Mouse (Mus musculus): ENCODE results near the gene Ero1l. TPM values are rescaled to one million over a fixed set of nuclear protein-coding genes. Genes with fewer than 3 reads are reported as not detected.

Ero1l gene
- polyA plus RNA-seq, 1 experiment from 2014 or later = 37.8 TPM

- Histone ChIP-seq H3K27me3 (no peaks in the 10 kb centered on the region), H3K27ac (no peak overlapping the region), H3K9ac (no peak overlapping the region), H3K4me2 (no peak overlapping the region), H3K4me1 (no peaks in the 10 kb centered on the region), H3K4me3 (replicated peaks) (no peak overlapping the region), H3K36me3 (replicated peaks) (peaks cover 35% of the 10 kb centered on the region), H3K9me3 (no peaks in the 10 kb centered on the region)
- no peak for ATAC-seq (ENCODE audit: low FRiP score)
- 79% methylated on average over 3 of the region's 3 CpGs for WGBS
Observed at GRCm38 (mm10) chr14:45282066-45282465, 36.5 kb downstream of the Ero1l start.

GRCm38 (mm10) chr14:45275816-45276215 is 42.8 kb downstream of the Ero1l start:
- H3K36me3 ChIP-seq (replicated peaks) = peaks cover 26% of the 10 kb centered on the region
- no peak for ATAC-seq (ENCODE audit: low FRiP score)
- 88% methylated on average over 6 of the region's 6 CpGs for WGBS
- no peak overlapping the region for H3K27ac ChIP-seq
- H3K9me3 ChIP-seq = no peaks in the 10 kb centered on the region
- H3K4me3 ChIP-seq (replicated peaks) = no peak overlapping the region
- no peaks in the 10 kb centered on the region for H3K4me1 ChIP-seq
- no peak overlapping the region for H3K4me2 ChIP-seq
- no peak overlapping the region for H3K9ac ChIP-seq
- no peaks in the 10 kb centered on the region for H3K27me3 ChIP-seq

GRCm38 (mm10) chr14:45263831-45264592 is 54.6 kb downstream of the Ero1l start:
- Histone ChIP-seq H3K27ac (no peak overlapping the region), H3K36me3 (replicated peaks) (peaks cover 24% of the 10 kb centered on the region), H3K4me2 (no peak overlapping the region), H3K4me1 (no peaks in the 10 kb centered on the region), H3K9ac (no peak overlapping the region), H3K9me3 (no peaks in the 10 kb centered on the region), H3K27me3 (no peaks in the 10 kb centered on the region), H3K4me3 (replicated peaks) (no peak overlapping the region)
- no peak for ATAC-seq (ENCODE audit: low FRiP score)
- 93% methylated on average over 3 of the region's 3 CpGs for WGBS

DNA sequence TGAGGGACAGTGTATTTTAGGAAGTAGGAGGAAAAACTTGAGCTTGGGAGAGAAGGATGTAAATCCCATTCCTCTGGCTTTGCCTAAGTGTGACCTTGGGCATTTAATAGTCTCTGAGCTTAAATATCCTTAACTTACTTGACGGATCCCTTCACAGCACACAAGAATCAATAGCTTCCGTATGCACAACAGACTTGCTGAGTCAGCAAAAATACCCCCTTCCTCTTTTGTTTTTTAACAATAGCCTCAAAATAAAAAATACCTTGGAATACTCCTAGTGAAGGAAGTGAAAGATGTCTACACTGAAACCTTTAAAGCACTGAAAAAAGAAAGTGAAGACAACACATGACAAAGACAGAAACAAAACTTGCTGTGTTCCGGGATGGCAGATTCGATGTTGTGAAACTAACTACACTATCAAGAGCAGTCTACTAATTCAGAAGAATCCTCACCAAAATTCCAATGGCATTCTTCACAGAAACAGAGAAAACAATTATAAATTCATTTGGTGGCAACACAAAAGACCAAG is 67.0 kb downstream of the Ero1l start:
- ATAC-seq (ENCODE audit: low FRiP score) = no peak
- WGBS = 89% methylated on average over 4 of the region's 4 CpGs
- H3K9me3 ChIP-seq = 0 out of 2 replicates have a peak, but pooled peaks cover 3% of the 10 kb centered on the region
- H3K9ac ChIP-seq = no peak overlapping the region
- H3K27me3 ChIP-seq = no peaks in the 10 kb centered on the region
- H3K4me2 ChIP-seq = no peak overlapping the region
- peaks cover 16% of the 10 kb centered on the region for H3K36me3 ChIP-seq (replicated peaks)
- H3K4me1 ChIP-seq = no peaks in the 10 kb centered on the region
- no peak overlapping the region for H3K4me3 ChIP-seq (replicated peaks)
- H3K27ac ChIP-seq = no peak overlapping the region

DNA sequence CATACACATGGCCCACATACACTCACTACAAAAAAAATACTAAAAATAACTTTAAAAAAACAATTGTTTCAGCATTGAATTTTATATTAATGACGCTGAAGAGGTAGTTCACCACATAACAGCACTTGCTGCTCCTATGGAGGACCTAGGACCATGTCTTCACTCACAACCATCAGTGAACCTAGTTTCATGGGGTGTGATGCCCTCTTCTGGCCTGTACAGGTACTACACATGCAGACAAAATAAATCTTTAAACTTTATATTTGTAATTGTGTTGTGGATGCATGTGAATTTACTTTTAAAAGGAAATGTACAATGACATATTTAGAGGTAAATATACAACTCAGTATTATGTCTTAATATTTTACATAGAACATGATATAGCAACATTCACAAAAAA is 77.0 kb downstream of the Ero1l start:
- Histone ChIP-seq H3K9ac (no peak overlapping the region), H3K4me2 (no peak overlapping the region), H3K36me3 (replicated peaks) (no peaks in the 10 kb centered on the region), H3K4me3 (replicated peaks) (no peak overlapping the region), H3K4me1 (no peaks in the 10 kb centered on the region), H3K9me3 (no peaks in the 10 kb centered on the region), H3K27me3 (no peaks in the 10 kb centered on the region), H3K27ac (no peak overlapping the region)
- WGBS = 48% methylated on average over 1 of the region's 1 CpGs
- no peak for ATAC-seq (ENCODE audit: low FRiP score)

GRCm38 (mm10) chr14:45239042-45239441 is 79.5 kb downstream of the Ero1l start:
- Histone ChIP-seq H3K9me3 (no peaks in the 10 kb centered on the region), H3K27me3 (no peaks in the 10 kb centered on the region), H3K9ac (no peak overlapping the region), H3K4me3 (replicated peaks) (no peak overlapping the region), H3K27ac (no peak overlapping the region), H3K36me3 (replicated peaks) (no peaks in the 10 kb centered on the region), H3K4me2 (no peak overlapping the region), H3K4me1 (no peaks in the 10 kb centered on the region)
- no peak for ATAC-seq (ENCODE audit: low FRiP score)
- WGBS = 84% methylated on average over 2 of the region's 2 CpGs

Other genes with a start within 250 kb of the Ero1l start
- 12.5 and 14.1 TPM in 2 replicates for gene Gpr137c, start 99.1 kb downstream of the Ero1l start, polyA plus RNA-seq (2016; fragmentation: Nextera tagmentation; extraction: Ambion mirVana)
- 23.0 and 27.4 TPM in 2 replicates for gene Txndc16, start 98.4 kb downstream of the Ero1l start, polyA plus RNA-seq (2016; fragmentation: Nextera tagmentation; extraction: Ambion mirVana)
- gene Psmc6, start 11.0 kb upstream of the Ero1l start, polyA plus RNA-seq (2016; fragmentation: Nextera tagmentation; extraction: Ambion mirVana) = 221 and 226 TPM in 2 replicates
- gene Styx, start 32.3 kb upstream of the Ero1l start, polyA plus RNA-seq (2016; fragmentation: Nextera tagmentation; extraction: Ambion mirVana) = 42.2 and 45.8 TPM in 2 replicates
- 25.2 and 28.5 TPM in 2 replicates for gene Gnpnat1, start 86.1 kb upstream of the Ero1l start, polyA plus RNA-seq (2016; fragmentation: Nextera tagmentation; extraction: Ambion mirVana)
- 65.9 and 71.1 TPM in 2 replicates for gene Fermt2, start 211.3 kb upstream of the Ero1l start, polyA plus RNA-seq (2016; fragmentation: Nextera tagmentation; extraction: Ambion mirVana)

Measured in forebrain, embryonic 12.5 days (tissue).